8 mouse cellular contexts compared by ENCODE assay signal in the genomic region with DNA sequence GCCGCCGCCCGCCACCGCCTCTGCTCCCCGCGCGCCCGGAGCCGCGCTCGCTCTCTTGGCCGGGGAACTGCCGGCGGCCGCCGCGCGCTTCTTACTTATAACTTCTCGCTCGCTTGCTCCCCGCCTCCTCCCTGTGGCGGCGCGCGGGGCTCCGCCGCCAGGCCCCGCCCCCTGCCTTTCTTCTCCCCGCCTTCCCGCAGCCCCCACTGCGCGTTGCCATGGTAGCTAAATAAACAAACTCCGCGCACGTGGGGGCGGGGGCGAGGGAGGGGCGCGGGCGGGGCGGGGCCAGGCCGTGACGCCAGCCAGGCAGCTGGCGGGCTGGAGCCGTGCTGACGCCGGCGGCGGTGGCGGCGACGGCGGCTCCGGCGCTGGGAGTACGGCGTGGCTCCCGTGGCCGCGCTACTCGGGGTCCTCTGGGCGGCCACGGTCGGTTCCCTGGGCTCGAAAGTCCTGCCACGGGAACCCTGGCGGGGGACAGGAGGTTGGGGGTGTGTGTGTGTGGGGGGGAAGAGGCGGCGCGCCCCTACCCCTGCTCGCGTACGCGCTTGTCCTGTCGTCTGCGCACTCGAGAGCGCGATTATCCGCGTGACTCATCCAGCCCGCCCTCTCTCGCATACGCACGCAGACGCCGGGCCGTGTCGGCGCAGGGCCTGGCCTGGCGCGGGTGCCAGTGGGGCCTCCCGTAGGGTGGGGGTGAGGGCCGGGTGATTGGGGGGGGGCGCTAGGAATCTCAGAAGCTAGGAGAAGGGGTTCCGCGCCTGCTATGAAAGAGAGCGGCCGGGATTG. TPM values are rescaled to one million over a fixed set of nuclear protein-coding genes. Genes with fewer than 3 reads are reported as not detected.
DNase-seq lines count a peak whose midpoint lies in the region; ATAC-seq and TF ChIP-seq lines count a peak whose summit lies in the region.

A gene (minus strand): TSS at position 60 of the 789 bp plus-strand sequence.

- TF ChIP-seq POLR2A in cortical plate, adult 2 months (IDR thresholded peaks at IDR 0.05; ENCODE audit: extremely low read depth, insufficient read depth, low read length): peak; percentile 68; the same call in 1 of the 2 replicates

- intact Hi-C loops in left cerebral cortex, postnatal 14 days (cut with DNase I): loop anchor here (5.0 kb wide), 2 partner anchors 120 to 835 kb away; no protein-coding TSS in a partner anchor

- peak within 1 kb of the TSS; percentile 94 for H3K27ac ChIP-seq in cortical plate, adult 2 months (ENCODE audit: insufficient read depth, low read length)

- ATAC-seq in inflammation-experienced regulatory T-cells, adult 6 months: peak; percentile 76
- peak; percentile 71 for ATAC-seq in megakaryocyte-erythroid progenitor cell, adult 5-6 weeks (replicated peaks; ENCODE audit: low FRiP score, low TSS enrichment, poor library complexity, severe bottlenecking)

- H3K4me3 ChIP-seq in cortical plate, adult 2 months (ENCODE audit: insufficient read depth, low read length): peak within 1 kb of the TSS; percentile 76

- peaks cover 2% of the 10 kb centered on the region; the same call in 1 of the 2 replicates for H3K4me1 ChIP-seq in cortical plate, adult 2 months (ENCODE audit: control insufficient read depth, insufficient read depth, low read length)

- peak; percentile 85 for DNase-seq in adipocyte (ENCODE audit: low spot score)
- DNase-seq in gastrocnemius, postnatal 25 days: peak; percentile 95
- peak; percentile 91 to 92 for DNase-seq in left cerebral cortex, postnatal 14 days (ENCODE audit: low spot score in 2 of 2)
- DNase-seq in right cerebral cortex, postnatal 14 days: peak; percentile 92
- DNase-seq in urinary bladder, postnatal 25 days (ENCODE audit: low spot score): peak; percentile 94

- no peak for TF ChIP-seq CTCF in cortical plate, adult 2 months (IDR thresholded peaks at IDR 0.05; ENCODE audit: extremely low read depth, insufficient read depth, low read length)

RNA-seq across cellular contexts. Expression of the gene that starts here (rescaled TPM):
- 4.2 and 4.3 TPM in 2 replicates for polyA plus RNA-seq in cortical plate, adult 2 months (2012; rRNA removed)
- total RNA-seq in gastrocnemius, postnatal 25 days (2021): 10 to 100 TPM; 11.6 to 17.0 TPM
- polyA plus RNA-seq in inflammation-experienced regulatory T-cells, adult 6 months (2017; shearing (Covaris generic)): 1 to 10 TPM in 2 of 3 experiments, under 1 TPM in 1; 0.35 to 2.2 (median 1.5) TPM
- 1 to 10 TPM; 6.3 to 8.4 TPM for total RNA-seq in left cerebral cortex, postnatal 14 days (2021)
- 0.26 TPM in 1 of 2 replicates, not detected in the other for total RNA-seq in megakaryocyte-erythroid progenitor cell, adult 5-6 weeks (2014; fragmentation: Nextera tagmentation)
- 1.4 and 4.5 TPM in 2 replicates for total RNA-seq in megakaryocyte-erythroid progenitor cell, adult 5-6 weeks (2017)

Comparison
In these comparisons a context has a peak if more than half of its experiments do, and no peak if none do; other contexts are left out.
1. Peak in every context shown above with its lines: DNase-seq, ATAC-seq, H3K4me3 ChIP-seq and H3K27ac ChIP-seq.